Mouse (Mus musculus) embryo, embryonic 11 days (tissue): ENCODE data around the gene Klf13.

ENCODE experiments used
- DNase-seq: peaks from one replicate; pipeline ENCODE4 v3.0.0-alpha.2; 2015

Klf13 gene

GRCm38 (mm10) chr7:63924747-63925412 is 13.8 kb downstream of the Klf13 start:
- DNase-seq, result no peak

GRCm38 (mm10) chr7:63924151-63924550 is 14.6 kb downstream of the Klf13 start:
- DNase-seq, result no peak

GRCm38 (mm10) chr7:63922975-63923374 is 15.7 kb downstream of the Klf13 start:
- no peak for DNase-seq

- no peak for DNase-seq
Observed at GRCm38 (mm10) chr7:63922571-63922970, 16.1 kb downstream of the Klf13 start.

GRCm38 (mm10) chr7:63921909-63922562 is 16.7 kb downstream of the Klf13 start:
- no peak for DNase-seq

- DNase-seq, result no peak
Observed at GRCm38 (mm10) chr7:63918771-63919768, 19.6 kb downstream of the Klf13 start.

GRCm38 (mm10) chr7:63917693-63918092 is 21.0 kb downstream of the Klf13 start:
- DNase-seq, result no peak

GRCm38 (mm10) chr7:63916268-63916907 is 22.3 kb downstream of the Klf13 start, which contains the start of gene E030018B13Rik:
Gene E030018B13Rik (plus strand): TSS chr7:63916857.
- DNase-seq, result no peak

GRCm38 (mm10) chr7:63914891-63915290 is 23.8 kb downstream of the Klf13 start:
- no peak for DNase-seq

GRCm38 (mm10) chr7:63913724-63914692 is 24.7 kb downstream of the Klf13 start:
- DNase-seq, result no peak

- DNase-seq, result peak; percentile 40
Observed at GRCm38 (mm10) chr7:63912924-63913723, 25.6 kb downstream of the Klf13 start.

- DNase-seq, result no peak
Observed at GRCm38 (mm10) chr7:63912234-63912810, 26.4 kb downstream of the Klf13 start.

GRCm38 (mm10) chr7:63911383-63912233 is 27.1 kb downstream of the Klf13 start:
- DNase-seq, result no peak

GRCm38 (mm10) chr7:63910912-63911311 is 27.8 kb downstream of the Klf13 start:
- DNase-seq, result no peak

GRCm38 (mm10) chr7:63910225-63910624 is 28.5 kb downstream of the Klf13 start:
- no peak for DNase-seq

- DNase-seq, result peak; percentile 34
Observed at GRCm38 (mm10) chr7:63908496-63909285, 30.0 kb downstream of the Klf13 start.

GRCm38 (mm10) chr7:63907778-63908495 is 30.8 kb downstream of the Klf13 start:
- DNase-seq, result no peak

- no peak for DNase-seq
Observed at GRCm38 (mm10) chr7:63905642-63906041, 33.1 kb downstream of the Klf13 start.
